Mouse (Mus musculus) liver, adult 2 months (tissue): ENCODE data around the gene Loxl3. TPM values are rescaled to one million over a fixed set of nuclear protein-coding genes. Genes with fewer than 3 reads are reported as not detected.
A peak's percentile ranks its signal among the peaks of the same experiment; 100 is the strongest.

Source experiments
- DNase-seq: peaks from one replicate; pipeline ENCODE4 v3.0.0-alpha.2; 2011; ENCODE audit warnings: low read depth, low spot score; ENCODE audit errors: extremely low read depth
- H3K27ac ChIP-seq: fragments of 200-500 bp; replicated peaks from 2 replicates; pipeline ENCODE4 v1.5.1; 2012; ENCODE audit warnings: low read depth, mild to moderate bottlenecking, control low read depth, inconsistent platforms, low read length; ENCODE audit not compliant: insufficient read depth
- H3K27me3 ChIP-seq: fragments of 200-500 bp; 2 replicates; pipeline ENCODE4 v1.6.1; 2012; ENCODE audit warnings: mild to moderate bottlenecking, moderate library complexity, low read length, inconsistent platforms; ENCODE audit not compliant: control insufficient read depth, insufficient read depth
- H3K36me3 ChIP-seq: fragments of 200-500 bp; 2 replicates; pipeline ENCODE4 v1.6.1; 2012; ENCODE audit warnings: low read length, inconsistent platforms; ENCODE audit not compliant: control insufficient read depth, insufficient read depth
- H3K4me1 ChIP-seq: fragments of 200-500 bp; 2 replicates; pipeline ENCODE4 v1.6.1; 2011; ENCODE audit warnings: low read length; ENCODE audit not compliant: control insufficient read depth, insufficient read depth
- H3K4me3 ChIP-seq: fragments of 200-500 bp; 2 replicates; pipeline ENCODE4 v1.5.1; 2011; ENCODE audit warnings: low read depth, mild to moderate bottlenecking, control low read depth, low read length, moderate library complexity; ENCODE audit not compliant: insufficient read depth
- H3K79me2 ChIP-seq: fragments of 200-500 bp; 2 replicates; pipeline ENCODE4 v1.6.1; 2012; ENCODE audit warnings: inconsistent platforms, mild to moderate bottlenecking, low read length, moderate library complexity; ENCODE audit not compliant: control insufficient read depth, insufficient read depth
- H3K9ac ChIP-seq: fragments of 200-500 bp; 2 replicates; pipeline ENCODE4 v1.6.1; 2012; ENCODE audit warnings: low read depth, mild to moderate bottlenecking, control low read depth, inconsistent platforms, low read length
- CTCF ChIP-seq: fragments of 200-500 bp; IDR thresholded peaks from 2 replicates; pipeline ENCODE4 v1.5.1; 2011; ENCODE audit warnings: low read depth, low read length, control low read depth
- POLR2A ChIP-seq: fragments of 200-500 bp; IDR thresholded peaks from 2 replicates; pipeline ENCODE4 v1.6.1; 2011; ENCODE audit warnings: low read length, control low read depth; ENCODE audit not compliant: insufficient read depth; ENCODE audit errors: extremely low read depth
- WGBS: fragments of 180-500 bp; shearing (Covaris S2); methylation state at CpG from one replicate; pipeline ENCODE4 v1.1.7; 2018; 5-methylcytosine and 5-hydroxymethylcytosine counted together
- polyA plus RNA-seq: library from polyadenylated mRNA; depleted of rRNA; stranded (reverse); fragments of >200 nt; gene quantifications from 2 replicates; pipeline ENCODE4 v1.2.3, GENCODE M21; 2012
- total RNA-seq: library from RNA; depleted of rRNA; stranded (reverse); fragments of >200 nt; gene quantifications from 2 replicates; pipeline ENCODE4 v1.2.3, GENCODE M21; 2014

Loxl3 gene
- total and polyA plus RNA-seq, 2 experiments = 1.1 to 1.3 TPM

DNA sequence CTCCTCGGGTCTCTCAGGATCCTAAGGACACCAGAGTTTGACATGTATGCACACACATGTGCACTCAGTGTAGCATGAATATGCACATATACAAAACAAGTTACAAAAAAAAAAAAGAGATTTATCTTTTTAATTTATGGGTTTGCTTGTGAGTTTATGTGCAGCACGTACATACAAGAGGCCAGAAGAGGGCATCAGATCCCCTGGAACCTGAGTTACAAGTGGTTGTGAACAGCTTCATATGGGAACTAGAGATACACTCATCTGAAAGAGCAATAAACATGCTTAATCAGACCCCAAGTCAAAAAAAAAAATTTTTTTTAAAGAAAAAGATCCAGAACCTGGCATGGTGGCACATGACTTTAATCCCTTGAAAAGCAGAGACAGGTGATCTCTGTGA, 41.0 kb downstream of the Loxl3 start:
- Histone ChIP-seq H3K4me3 (no peak overlapping the region), H3K36me3 (no peaks in the 10 kb centered on the region), H3K79me2 (no peaks in the 10 kb centered on the region), H3K27ac (no peak overlapping the region), H3K4me1 (peaks cover 9% of the 10 kb centered on the region), H3K27me3 (peaks cover 23% of the 10 kb centered on the region), H3K9ac (no peak overlapping the region)
- DNase-seq = peak; percentile 38
- no peak for TF ChIP-seq POLR2A
- WGBS = 26% methylated on average over 2 of the region's 2 CpGs

DNA sequence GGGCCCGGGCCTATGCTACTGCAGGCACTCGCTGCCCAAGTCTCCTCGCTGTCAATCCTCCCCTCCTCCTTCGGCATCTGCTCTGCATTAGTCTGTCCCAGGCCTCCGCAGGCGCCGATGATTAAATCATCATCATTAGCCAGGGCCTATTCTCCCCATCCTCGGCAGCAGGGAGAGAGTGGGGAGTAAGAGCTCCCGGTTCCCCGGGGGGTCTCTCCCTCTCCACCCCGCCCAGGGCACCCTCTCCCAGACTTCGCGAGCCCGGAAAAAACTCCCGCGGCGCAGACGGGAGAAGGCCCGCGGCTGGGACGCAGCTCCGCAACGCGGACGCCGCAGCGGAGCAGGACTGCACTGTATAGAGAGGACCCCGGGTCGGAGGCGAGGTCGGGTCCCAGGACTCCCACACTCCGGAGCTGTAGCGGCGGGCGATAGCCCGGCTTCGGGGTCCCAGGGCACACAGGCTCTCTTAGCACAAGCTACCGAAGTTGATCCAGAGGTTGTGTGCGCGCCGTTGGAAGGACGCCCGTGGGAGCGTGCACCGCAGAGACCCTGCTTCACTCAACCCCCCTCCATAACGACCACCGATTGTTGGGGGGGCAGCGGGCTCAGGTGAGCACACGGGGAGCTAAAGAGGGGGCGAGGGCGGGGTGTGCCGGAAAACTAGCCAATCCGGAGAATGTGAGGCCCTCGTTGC, 43.8 kb downstream of the Loxl3 start, which contains the start of gene Pcgf1:
Pcgf1 (plus strand) TSS at position 240 of the 694 bp plus-strand sequence.
- DNase-seq = no peak
- Histone ChIP-seq H3K4me3 (peak within 1 kb of the TSS; percentile 75), H3K9ac (peak within 1 kb of the TSS; percentile 86), H3K27ac (peak within 1 kb of the TSS; percentile 69), H3K27me3 (no peaks in the 10 kb centered on the region; the same call in 1 of the 2 replicates), H3K36me3 (peaks cover 4% of the 10 kb centered on the region; the same call in 1 of the 2 replicates), H3K4me1 (peaks cover 13% of the 10 kb centered on the region), H3K79me2 (no peaks in the 10 kb centered on the region)
- under 1% methylated on average over 54 of the region's 54 CpGs for WGBS
- TF ChIP-seq POLR2A (0 out of 2 replicates have a peak, but pooled peaks have one; percentile 34), CTCF (no peak)

DNA sequence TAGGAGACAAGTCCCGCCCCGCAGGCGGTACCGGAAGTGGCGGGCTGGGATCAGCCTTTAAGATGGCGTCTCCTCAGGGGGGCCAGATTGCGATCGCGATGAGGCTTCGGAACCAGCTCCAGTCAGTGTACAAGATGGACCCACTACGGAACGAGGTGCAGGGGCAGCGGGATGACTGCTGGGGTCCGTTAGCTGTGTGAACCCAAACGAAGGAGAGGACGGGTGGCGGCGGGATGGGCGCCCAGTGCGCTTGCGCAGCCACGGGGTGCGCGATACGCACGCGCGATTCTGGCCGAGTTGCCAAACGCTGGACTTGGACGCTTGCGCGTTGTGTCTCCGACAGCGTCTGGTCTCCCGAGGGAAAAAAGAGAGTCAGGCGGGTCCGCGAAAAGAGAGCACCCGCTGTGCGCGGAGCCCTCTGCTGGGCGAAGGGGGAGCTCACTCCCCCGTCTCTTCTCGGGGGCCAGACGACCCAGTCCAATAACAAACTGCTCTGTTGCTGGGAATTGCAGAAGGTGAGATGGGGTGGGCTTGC, 44.4 kb downstream of the Loxl3 start:
- peak; percentile 82 for DNase-seq
- no peaks in the 10 kb centered on the region for H3K79me2 ChIP-seq

DNA sequence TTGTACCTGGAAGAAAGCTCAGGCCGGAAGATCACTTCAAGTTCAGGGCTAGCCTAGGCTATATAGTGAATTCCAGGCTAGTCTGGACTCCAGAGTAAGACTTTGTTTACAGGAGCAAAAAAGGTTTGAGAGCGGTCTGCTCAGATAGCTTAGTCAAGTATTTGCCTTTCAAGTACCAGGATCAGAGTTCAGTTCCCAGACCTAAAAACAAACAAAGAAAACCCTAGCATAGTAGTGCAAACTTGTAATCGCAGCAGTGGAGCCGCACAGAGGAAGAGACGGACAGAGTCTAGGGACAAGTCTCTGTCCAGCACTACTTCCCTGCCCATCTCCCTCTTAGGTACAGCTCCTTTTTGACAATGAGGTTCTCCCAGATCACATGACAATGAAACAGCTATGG, 46.2 kb downstream of the Loxl3 start:
- H3K9ac ChIP-seq = no peak overlapping the region
- H3K27me3 ChIP-seq = no peaks in the 10 kb centered on the region
- no peak overlapping the region for H3K4me3 ChIP-seq
- H3K27ac ChIP-seq = no peak overlapping the region; the same call in 1 of the 2 replicates
- TF ChIP-seq POLR2A (no peak), CTCF (no peak)
- DNase-seq = peak; percentile 77
- H3K4me1 ChIP-seq = peaks cover 13% of the 10 kb centered on the region
- peaks cover 4% of the 10 kb centered on the region; the same call in 1 of the 2 replicates for H3K36me3 ChIP-seq
- H3K79me2 ChIP-seq = no peaks in the 10 kb centered on the region
- 35% methylated on average over 5 of the region's 5 CpGs for WGBS

More for the DNA sequence above, 44.4 kb downstream of the Loxl3 start:
- Histone ChIP-seq H3K4me3 (peak overlapping the region; percentile 75), H3K36me3 (peaks cover 4% of the 10 kb centered on the region; the same call in 1 of the 2 replicates), H3K4me1 (peaks cover 13% of the 10 kb centered on the region), H3K9ac (peak overlapping the region; percentile 81), H3K27me3 (no peaks in the 10 kb centered on the region), H3K27ac (peak overlapping the region; percentile 69)
- TF ChIP-seq POLR2A (no peak), CTCF (peak; percentile 62)
- under 1% methylated on average over 46 of the region's 46 CpGs for WGBS

DNA sequence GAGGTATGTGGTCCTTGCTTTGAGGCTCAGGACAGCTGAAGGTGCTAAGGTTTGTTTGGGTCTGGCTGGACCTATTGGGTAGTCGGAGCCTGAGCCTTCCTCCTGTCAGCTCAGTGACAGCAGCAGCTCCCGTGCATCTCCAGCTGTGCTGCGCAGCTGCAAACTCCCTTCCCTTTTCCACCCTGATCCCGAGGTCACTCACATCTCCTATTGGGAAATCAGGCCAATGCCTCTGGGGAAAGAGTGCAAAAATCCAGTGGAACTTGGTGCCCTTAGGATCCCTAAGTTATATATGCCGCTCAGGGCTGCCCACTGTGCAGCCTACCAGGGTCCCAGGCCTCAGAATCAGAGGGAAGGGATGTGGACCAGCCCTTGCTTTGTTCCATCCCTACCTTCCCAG, 49.5 kb downstream of the Loxl3 start:
- Histone ChIP-seq H3K27me3 (peaks cover 5% of the 10 kb centered on the region; the same call in 1 of the 2 replicates), H3K36me3 (peaks cover 4% of the 10 kb centered on the region; the same call in 1 of the 2 replicates), H3K4me1 (peaks cover 13% of the 10 kb centered on the region), H3K9ac (no peak overlapping the region), H3K79me2 (no peaks in the 10 kb centered on the region), H3K27ac (no peak overlapping the region), H3K4me3 (no peak overlapping the region)
- TF ChIP-seq POLR2A (no peak), CTCF (no peak)
- DNase-seq = peak; percentile 60
- 20% methylated on average over 5 of the region's 5 CpGs for WGBS

DNA sequence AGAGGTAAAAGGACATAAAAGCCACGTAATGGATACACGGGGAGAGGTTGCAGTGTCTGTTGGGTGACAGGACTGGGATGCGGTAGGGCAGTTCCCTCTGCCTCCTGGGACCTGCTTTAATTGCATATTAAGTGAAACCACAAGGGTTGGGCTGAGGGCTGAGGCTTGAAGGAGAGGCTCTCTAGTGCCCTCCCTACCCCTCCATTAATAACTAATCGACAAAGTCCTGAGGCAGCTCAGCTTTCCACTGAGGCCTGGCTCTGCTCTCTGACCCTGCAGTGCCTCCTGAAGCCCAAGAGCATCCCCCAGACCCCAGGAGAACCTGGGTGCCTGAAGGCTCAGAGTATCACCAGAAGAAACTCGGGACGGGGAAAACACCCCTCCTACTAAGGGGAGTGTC, 50.5 kb downstream of the Loxl3 start:
- no peak for DNase-seq
- WGBS = 55% methylated on average over 6 of the region's 6 CpGs
- peaks cover 5% of the 10 kb centered on the region for H3K27me3 ChIP-seq
- peaks cover 4% of the 10 kb centered on the region; the same call in 1 of the 2 replicates for H3K36me3 ChIP-seq
- no peak overlapping the region for H3K9ac ChIP-seq
- no peak overlapping the region for H3K4me3 ChIP-seq
- peaks cover 9% of the 10 kb centered on the region; the same call in 1 of the 2 replicates for H3K4me1 ChIP-seq
- no peak for TF ChIP-seq CTCF
- H3K79me2 ChIP-seq = no peaks in the 10 kb centered on the region
- no peak overlapping the region for H3K27ac ChIP-seq
